Mouse (Mus musculus) liver, adult 2 months (tissue): Measurements from ENCODE around the gene Rassf2. TPM values are rescaled to one million over a fixed set of nuclear protein-coding genes. Genes with fewer than 3 reads are reported as not detected.

ENCODE experiments used
- DNase-seq: peaks from one replicate; pipeline ENCODE4 v3.0.0-alpha.2; 2011; ENCODE audit warnings: low read depth, low spot score; ENCODE audit errors: extremely low read depth
- H3K27ac ChIP-seq: fragments of 200-500 bp; replicated peaks from 2 replicates; pipeline ENCODE4 v1.5.1; 2012; ENCODE audit warnings: low read depth, mild to moderate bottlenecking, control low read depth, inconsistent platforms, low read length; ENCODE audit not compliant: insufficient read depth
- H3K27me3 ChIP-seq: fragments of 200-500 bp; 2 replicates; pipeline ENCODE4 v1.6.1; 2012; ENCODE audit warnings: mild to moderate bottlenecking, moderate library complexity, low read length, inconsistent platforms; ENCODE audit not compliant: control insufficient read depth, insufficient read depth
- H3K36me3 ChIP-seq: fragments of 200-500 bp; 2 replicates; pipeline ENCODE4 v1.6.1; 2012; ENCODE audit warnings: low read length, inconsistent platforms; ENCODE audit not compliant: control insufficient read depth, insufficient read depth
- H3K4me1 ChIP-seq: fragments of 200-500 bp; 2 replicates; pipeline ENCODE4 v1.6.1; 2011; ENCODE audit warnings: low read length; ENCODE audit not compliant: control insufficient read depth, insufficient read depth
- H3K4me3 ChIP-seq: fragments of 200-500 bp; 2 replicates; pipeline ENCODE4 v1.5.1; 2011; ENCODE audit warnings: low read depth, mild to moderate bottlenecking, control low read depth, low read length, moderate library complexity; ENCODE audit not compliant: insufficient read depth
- H3K79me2 ChIP-seq: fragments of 200-500 bp; 2 replicates; pipeline ENCODE4 v1.6.1; 2012; ENCODE audit warnings: inconsistent platforms, mild to moderate bottlenecking, low read length, moderate library complexity; ENCODE audit not compliant: control insufficient read depth, insufficient read depth
- H3K9ac ChIP-seq: fragments of 200-500 bp; 2 replicates; pipeline ENCODE4 v1.6.1; 2012; ENCODE audit warnings: low read depth, mild to moderate bottlenecking, control low read depth, inconsistent platforms, low read length
- CTCF ChIP-seq: fragments of 200-500 bp; IDR thresholded peaks from 2 replicates; pipeline ENCODE4 v1.5.1; 2011; ENCODE audit warnings: low read depth, low read length, control low read depth
- POLR2A ChIP-seq: fragments of 200-500 bp; IDR thresholded peaks from 2 replicates; pipeline ENCODE4 v1.6.1; 2011; ENCODE audit warnings: low read length, control low read depth; ENCODE audit not compliant: insufficient read depth; ENCODE audit errors: extremely low read depth
- whole genome bisulfite sequencing: fragments of 180-500 bp; shearing (Covaris S2); methylation state at CpG from one replicate; pipeline ENCODE4 v1.1.7; 2018; 5-methylcytosine and 5-hydroxymethylcytosine counted together
- polyA plus RNA-seq: library from polyadenylated mRNA; depleted of rRNA; stranded (reverse); fragments of >200 nt; gene quantifications from 2 replicates; pipeline ENCODE4 v1.2.3, GENCODE M21; 2012
- total RNA-seq: library from RNA; depleted of rRNA; stranded (reverse); fragments of >200 nt; gene quantifications from 2 replicates; pipeline ENCODE4 v1.2.3, GENCODE M21; 2014

Rassf2 gene
- total and polyA plus RNA-seq, 2 experiments: 0.84 to 1.3 TPM

DNA sequence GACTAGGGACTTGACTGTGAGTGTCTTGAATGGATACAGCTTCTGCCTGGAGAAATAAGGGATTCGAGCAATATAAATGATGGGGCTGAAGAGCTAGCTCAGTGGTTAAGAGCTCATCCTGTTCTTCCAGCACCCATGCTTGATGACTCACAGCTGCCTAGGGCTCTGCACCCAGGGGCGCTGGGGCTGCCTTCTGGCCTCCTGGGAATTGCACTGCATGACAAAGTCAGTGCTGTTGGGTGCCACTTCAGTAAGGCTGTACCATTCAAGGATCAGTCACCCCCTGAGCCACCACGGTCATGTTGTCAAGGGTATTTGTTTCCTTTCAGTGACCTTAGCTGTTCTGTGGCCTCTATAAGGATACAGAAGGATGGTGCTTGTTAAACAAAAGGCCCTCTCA is 33.7 kb upstream of the Rassf2 start:
- H3K4me3 ChIP-seq: no peak overlapping the region
- H3K27me3 ChIP-seq: no peaks in the 10 kb centered on the region
- WGBS: 95% methylated on average over 3 of the region's 3 CpGs
- no peak overlapping the region for H3K9ac ChIP-seq
- H3K4me1 ChIP-seq: no peaks in the 10 kb centered on the region
- DNase-seq: no peak
- H3K36me3 ChIP-seq: peaks cover 37% of the 10 kb centered on the region
- no peaks in the 10 kb centered on the region for H3K79me2 ChIP-seq
- TF ChIP-seq CTCF (no peak), POLR2A (no peak)
- no peak overlapping the region for H3K27ac ChIP-seq

DNA sequence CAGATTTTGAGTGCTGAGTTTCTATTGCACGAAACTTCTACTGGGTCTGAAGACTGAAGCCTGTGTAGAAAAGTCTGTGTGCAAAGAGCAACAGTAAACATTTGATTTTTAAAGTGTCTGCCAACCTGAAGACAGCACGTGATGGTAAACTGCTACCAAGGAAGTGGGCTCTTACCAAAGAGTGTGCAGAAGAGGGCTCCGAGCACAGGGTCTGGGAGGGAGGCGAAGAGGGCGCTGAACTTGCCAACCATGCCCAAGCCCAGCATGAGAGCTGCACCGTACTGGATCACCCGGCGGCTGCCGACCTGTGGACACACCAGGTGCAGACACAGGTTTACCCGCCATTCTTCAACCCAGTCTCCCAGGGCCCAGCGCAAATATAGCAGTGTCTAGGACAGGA is 31.8 kb upstream of the Rassf2 start:
- H3K4me1 ChIP-seq: no peaks in the 10 kb centered on the region
- H3K4me3 ChIP-seq: no peak overlapping the region
- 93% methylated on average over 11 of the region's 11 CpGs for WGBS
- DNase-seq: no peak
- no peak overlapping the region for H3K27ac ChIP-seq
- no peak overlapping the region for H3K9ac ChIP-seq
- H3K36me3 ChIP-seq: peaks cover 49% of the 10 kb centered on the region
- no peaks in the 10 kb centered on the region for H3K27me3 ChIP-seq
- no peaks in the 10 kb centered on the region for H3K79me2 ChIP-seq
- TF ChIP-seq CTCF (no peak), POLR2A (no peak)

GRCm38 (mm10) chr2:132059919-132060318 is 29.9 kb upstream of the Rassf2 start:
- WGBS: 94% methylated on average over 8 of the region's 8 CpGs
- H3K36me3 ChIP-seq: peaks cover 50% of the 10 kb centered on the region

GRCm38 (mm10) chr2:132055349-132055753 is 25.3 kb upstream of the Rassf2 start:
- Histone ChIP-seq H3K9ac (no peak overlapping the region), H3K27me3 (no peaks in the 10 kb centered on the region), H3K27ac (no peak overlapping the region), H3K4me1 (no peaks in the 10 kb centered on the region), H3K4me3 (no peak overlapping the region), H3K79me2 (no peaks in the 10 kb centered on the region), H3K36me3 (peaks cover 38% of the 10 kb centered on the region)
- DNase-seq: no peak
- TF ChIP-seq CTCF (no peak), POLR2A (no peak)
- WGBS: 71% methylated on average over 8 of the region's 8 CpGs

More at GRCm38 (mm10) chr2:132059919-132060318, 29.9 kb upstream of the Rassf2 start:
- TF ChIP-seq CTCF (peak; percentile 5; the same call in 1 of the 2 replicates), POLR2A (no peak)
- no peak for DNase-seq
- Histone ChIP-seq H3K4me3 (no peak overlapping the region), H3K4me1 (no peaks in the 10 kb centered on the region), H3K79me2 (no peaks in the 10 kb centered on the region), H3K27me3 (no peaks in the 10 kb centered on the region), H3K9ac (no peak overlapping the region), H3K27ac (no peak overlapping the region)

GRCm38 (mm10) chr2:132053824-132054223 is 23.8 kb upstream of the Rassf2 start:
- Histone ChIP-seq H3K4me1 (no peaks in the 10 kb centered on the region), H3K27me3 (no peaks in the 10 kb centered on the region), H3K4me3 (no peak overlapping the region), H3K36me3 (peaks cover 30% of the 10 kb centered on the region), H3K27ac (no peak overlapping the region), H3K79me2 (no peaks in the 10 kb centered on the region), H3K9ac (no peak overlapping the region)
- no peak for TF ChIP-seq CTCF
- no peak for TF ChIP-seq POLR2A
- DNase-seq: no peak
- 88% methylated on average over 4 of the region's 4 CpGs for WGBS

DNA sequence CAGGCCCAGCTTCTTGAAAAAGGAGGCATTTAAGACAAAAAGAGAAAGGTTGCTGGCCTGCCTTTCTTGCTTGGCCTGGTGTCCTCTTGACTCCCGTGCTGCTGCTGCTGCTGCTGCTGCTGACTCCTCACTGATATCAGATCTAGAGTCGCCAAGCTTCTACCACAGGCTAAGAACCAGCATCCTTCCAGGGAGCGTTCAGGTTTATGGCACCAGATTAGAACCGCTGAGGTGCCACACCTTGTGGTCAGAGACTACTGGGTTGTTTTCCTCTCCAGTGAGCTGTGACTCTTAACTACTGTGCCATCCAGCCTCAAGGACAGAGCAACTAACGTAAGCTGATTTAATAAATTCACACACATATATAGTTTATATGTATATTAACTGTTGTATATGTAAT is 21.7 kb upstream of the Rassf2 start:
- no peaks in the 10 kb centered on the region for H3K4me1 ChIP-seq
- H3K36me3 ChIP-seq: peaks cover 14% of the 10 kb centered on the region; the same call in 1 of the 2 replicates
- H3K9ac ChIP-seq: no peak overlapping the region
- TF ChIP-seq CTCF (no peak), POLR2A (no peak)
- no peak for DNase-seq
- H3K27me3 ChIP-seq: no peaks in the 10 kb centered on the region
- 86% methylated on average over 5 of the region's 5 CpGs for WGBS
- H3K79me2 ChIP-seq: no peaks in the 10 kb centered on the region
- no peak overlapping the region for H3K27ac ChIP-seq
- H3K4me3 ChIP-seq: no peak overlapping the region
